Mouse (Mus musculus) CH12.LX (cell line): ENCODE results near the gene Arvcf. TPM values are rescaled to one million over a fixed set of nuclear protein-coding genes. Genes with fewer than 3 reads are reported as not detected.

Experiments used
- DNase-seq: peaks from one replicate; pipeline ENCODE4 v3.0.0-alpha.2; 2013; ENCODE audit errors: extremely low read depth
- H3K27ac ChIP-seq: 2 replicates; pipeline ENCODE4 v1.5.1; 2012; ENCODE audit warnings: low read depth, mild to moderate bottlenecking, control low read depth, moderate library complexity; ENCODE audit not compliant: insufficient read depth
- H3K27me3 ChIP-seq: replicated peaks from 2 replicates; pipeline ENCODE3; 2012; ENCODE audit warnings: inconsistent platforms
- H3K36me3 ChIP-seq, 2 experiments: replicated peaks in 1 of 2; 2 replicates each; pipeline versions ENCODE3 to v1.6.1; 2012; ENCODE audit warnings: inconsistent platforms in 1 of 2, low read length in 1 of 2, mild to moderate bottlenecking in 1 of 2, mixed read lengths in 1 of 2, moderate library complexity in 1 of 2; ENCODE audit not compliant: control insufficient read depth in 1 of 2, insufficient read depth in 1 of 2
- H3K4me1 ChIP-seq, 2 experiments: 2 replicates each; pipeline ENCODE4 v1.6.1; 2012; ENCODE audit warnings: inconsistent platforms in 1 of 2, moderate library complexity in 1 of 2; ENCODE audit not compliant: insufficient read depth in 2 of 2, control insufficient read depth in 1 of 2
- H3K4me2 ChIP-seq: 2 replicates; pipeline ENCODE4 v1.6.1; 2012; ENCODE audit warnings: low read depth, mild to moderate bottlenecking, control low read depth; ENCODE audit not compliant: poor library complexity, insufficient read depth, severe bottlenecking
- H3K4me3 ChIP-seq, 3 experiments: fragments of 150-350 bp in 1 of 3; sonication (generic) in 1 of 3; replicated peaks in 1 of 3; 2 replicates each; pipeline versions ENCODE3 to v1.5.1; 2011 to 2012; ENCODE audit warnings: low read depth in 2 of 3, low read length in 2 of 3, mild to moderate bottlenecking in 2 of 3, moderate library complexity in 2 of 3, control low read depth in 1 of 3, improper control_type of control experiment in 1 of 3, inconsistent platforms in 1 of 3, mixed read lengths in 1 of 3; ENCODE audit not compliant: poor library complexity in 1 of 3
- H3K79me2 ChIP-seq: replicated peaks from 2 replicates; pipeline ENCODE4 v1.6.1; 2012; ENCODE audit warnings: mild to moderate bottlenecking, moderate library complexity; ENCODE audit not compliant: control insufficient read depth, poor library complexity, insufficient read depth, severe bottlenecking; ENCODE audit errors: extremely low read depth
- H3K9ac ChIP-seq: 2 replicates; pipeline ENCODE4 v1.6.1; 2012; ENCODE audit warnings: low read depth, mild to moderate bottlenecking, control low read depth, moderate library complexity; ENCODE audit not compliant: insufficient read depth
- H3K9me3 ChIP-seq: replicated peaks from 2 replicates; pipeline ENCODE3; 2012; ENCODE audit warnings: low read length, inconsistent platforms, mixed read lengths
- CTCF ChIP-seq, 2 experiments: IDR thresholded peaks in 1 of 2; conservative IDR thresholded peaks in 1 of 2; 2 replicates each; pipeline ENCODE4 v1.5.1; 2011 to 2012; ENCODE audit warnings: low read depth in 2 of 2, low read length in 2 of 2, improper control_type of control experiment in 1 of 2, inconsistent platforms in 1 of 2, mild to moderate bottlenecking in 1 of 2, moderate library complexity in 1 of 2
- EP300 ChIP-seq: IDR thresholded peaks from 2 replicates; pipeline ENCODE4 v1.6.1; 2011; ENCODE audit warnings: low read length, improper control_type of control experiment
- HCFC1 ChIP-seq: IDR thresholded peaks from 2 replicates; pipeline ENCODE4 v1.6.1; 2012; ENCODE audit warnings: low read depth, mild to moderate bottlenecking, inconsistent platforms, low read length, improper control_type of control experiment
- JUN ChIP-seq: IDR thresholded peaks from 2 replicates; pipeline ENCODE4 v1.6.1; 2011; ENCODE audit warnings: low read depth, mild to moderate bottlenecking, low read length, improper control_type of control experiment, moderate library complexity; ENCODE audit not compliant: insufficient read depth
- KAT2A ChIP-seq: IDR thresholded peaks from 2 replicates; pipeline ENCODE4 v1.6.1; 2012; ENCODE audit warnings: low read length, improper control_type of control experiment, inconsistent platforms; ENCODE audit not compliant: insufficient replicate concordance
- MAX ChIP-seq: IDR thresholded peaks from 2 replicates; pipeline ENCODE4 v1.6.1; 2011; ENCODE audit warnings: low read length, improper control_type of control experiment
- MXI1 ChIP-seq: IDR thresholded peaks from 2 replicates; pipeline ENCODE4 v1.6.1; 2011; ENCODE audit warnings: mild to moderate bottlenecking, low read depth, low read length, improper control_type of control experiment
- NELFE ChIP-seq: IDR thresholded peaks from 2 replicates; pipeline ENCODE4 v1.6.1; 2011; ENCODE audit warnings: low read depth, low read length, improper control_type of control experiment
- NRF1 ChIP-seq: IDR thresholded peaks from 2 replicates; pipeline ENCODE4 v1.6.1; 2014; ENCODE audit warnings: low read depth, mild to moderate bottlenecking, inconsistent platforms, low read length, improper control_type of control experiment, moderate library complexity
- POLR2AphosphoS2 ChIP-seq: IDR thresholded peaks from 2 replicates; pipeline ENCODE4 v1.6.1; 2011; ENCODE audit warnings: low read depth, low read length, improper control_type of control experiment
- RAD21 ChIP-seq: IDR thresholded peaks from 2 replicates; pipeline ENCODE4 v1.6.1; 2011; ENCODE audit warnings: low read depth, mild to moderate bottlenecking, low read length, improper control_type of control experiment, moderate library complexity
- RCOR1 ChIP-seq: conservative IDR thresholded peaks from 2 replicates; pipeline ENCODE4 v1.6.1; 2012; ENCODE audit warnings: low read depth, mild to moderate bottlenecking, inconsistent platforms, low read length, improper control_type of control experiment
- SIN3A ChIP-seq: IDR thresholded peaks from 2 replicates; pipeline ENCODE4 v1.6.1; 2012; ENCODE audit warnings: low read length, improper control_type of control experiment, inconsistent platforms
- TBP ChIP-seq: conservative IDR thresholded peaks from 2 replicates; pipeline ENCODE4 v1.6.1; 2011; ENCODE audit warnings: low read depth, low read length, improper control_type of control experiment
- TCF12 ChIP-seq: IDR thresholded peaks from 2 replicates; pipeline ENCODE4 v1.6.1; 2014; ENCODE audit warnings: low read depth, mild to moderate bottlenecking, inconsistent platforms, low read length, improper control_type of control experiment
- ZC3H11A ChIP-seq: IDR thresholded peaks from 2 replicates; pipeline ENCODE4 v1.6.1; 2012; ENCODE audit warnings: low read depth, mild to moderate bottlenecking, inconsistent platforms, low read length, improper control_type of control experiment
- ZKSCAN1 ChIP-seq: IDR thresholded peaks from 2 replicates; pipeline ENCODE4 v1.6.1; 2012; ENCODE audit warnings: low read depth, inconsistent platforms, low read length, improper control_type of control experiment, borderline replicate concordance
- ZMIZ1 ChIP-seq: IDR thresholded peaks from 2 replicates; pipeline ENCODE4 v1.6.1; 2012; ENCODE audit warnings: low read depth, mild to moderate bottlenecking, inconsistent platforms, low read length, improper control_type of control experiment
- dilution Hi-C: fragments of 300-500 bp; cut with MboI; formaldehyde crosslinking; loops from 2 replicates; pipeline ENCODE4 v1.14.3; 2020; ENCODE audit warnings: low sequenced_read_pairs; ENCODE audit not compliant: extremely low pct_unique_long_range_greater_than_20kb, extremely low pct_ligation_motif_present
- in situ Hi-C: fragments of 300-500 bp; cut with MboI; formaldehyde crosslinking; loops from 3 replicates; pipeline ENCODE4 v1.14.3; 2019; ENCODE audit warnings: low sequenced_read_pairs, low pct_ligation_motif_present, low pct_unique_long_range_greater_than_20kb, mixed read lengths
- polyA plus RNA-seq: library from polyadenylated mRNA; unstranded; fragments of >175 nt; gene quantifications from 2 replicates; pipeline ENCODE4 v1.2.1, GENCODE M21; 2012; ENCODE audit warnings: low read depth; ENCODE audit not compliant: insufficient read length
- total RNA-seq, 2 experiments: library from RNA; depleted of rRNA; stranded (reverse); fragments of 300-350 nt in 1 of 2; fragments of >200 nt in 1 of 2; gene quantifications; 2 replicates each; pipeline ENCODE4 v1.2.3; 2012 to 2014

Gene Arvcf
- total and polyA plus RNA-seq, 3 experiments = 1.1 to 7.5 (median 3.9) TPM

GRCm38 (mm10) chr16:18455407-18455806, 107.4 kb downstream of the Arvcf start:
- H3K27ac ChIP-seq = no peak overlapping the region
- H3K4me3 ChIP-seq = no peak overlapping the region
- H3K79me2 ChIP-seq = no peaks in the 10 kb centered on the region
- no peak overlapping the region for H3K9ac ChIP-seq
- peaks cover 12 to 25% of the 10 kb centered on the region in 2 experiments for H3K4me1 ChIP-seq
- no peak overlapping the region for H3K4me2 ChIP-seq
- in situ Hi-C loops (no loop called here), dilution Hi-C loops (no loop called here)
- H3K27me3 ChIP-seq = no peaks in the 10 kb centered on the region
- H3K9me3 ChIP-seq = no peaks in the 10 kb centered on the region
- no peak for DNase-seq
- TF ChIP-seq MXI1 (no peak), POLR2AphosphoS2 (no peak), CTCF (conservative IDR thresholded peaks at IDR 0.05 in 1 of 2, IDR thresholded peaks at IDR 0.05 in 1 of 2; ENCODE audit: low read depth in 2 of 2, low read length in 2 of 2) (no peak), NELFE (no peak), MAX (no peak), NRF1 (no peak), TBP (no peak), SIN3A (no peak), ZKSCAN1 (no peak), RAD21 (no peak), HCFC1 (no peak), KAT2A (no peak), JUN (no peak), RCOR1 (no peak), TCF12 (no peak), EP300 (no peak), ZC3H11A (no peak), ZMIZ1 (no peak)
- peaks cover 32 to 89% of the 10 kb centered on the region in 2 experiments for H3K36me3 ChIP-seq

Other genes with a start within 250 kb of the Arvcf start
- not detected in 2 replicates for gene Rtn4r, start 220.5 kb upstream of the Arvcf start, total RNA-seq (2012; rRNA removed)
- not detected in 2 replicates for gene Rtn4r, start 220.5 kb upstream of the Arvcf start, total RNA-seq (2014; rRNA removed)
- not detected in 2 replicates for gene Rtn4r, start 220.5 kb upstream of the Arvcf start, polyA plus RNA-seq
- gene Ccdc188, start 130.3 kb upstream of the Arvcf start, total RNA-seq (2012; rRNA removed) = 0.30 and 0.50 TPM in 2 replicates
- not detected in 2 replicates for gene Ccdc188, start 130.3 kb upstream of the Arvcf start, total RNA-seq (2014; rRNA removed)
- 0.30 TPM in 1 of 2 replicates, not detected in the other for gene Ccdc188, start 130.3 kb upstream of the Arvcf start, polyA plus RNA-seq
- gene Zdhhc8, start 113.0 kb upstream of the Arvcf start, total RNA-seq (2012; rRNA removed) = 10.3 and 12.1 TPM in 2 replicates
- 3.2 and 3.6 TPM in 2 replicates for gene Zdhhc8, start 113.0 kb upstream of the Arvcf start, total RNA-seq (2014; rRNA removed)
- gene Zdhhc8, start 113.0 kb upstream of the Arvcf start, polyA plus RNA-seq = 9.5 and 15.2 TPM in 2 replicates
- 155 and 208 TPM in 2 replicates for gene Trmt2a, start 99.5 kb upstream of the Arvcf start, total RNA-seq (2012; rRNA removed)
- gene Trmt2a, start 99.5 kb upstream of the Arvcf start, total RNA-seq (2014; rRNA removed) = 196 and 199 TPM in 2 replicates
- 216 and 252 TPM in 2 replicates for gene Trmt2a, start 99.5 kb upstream of the Arvcf start, polyA plus RNA-seq
- 605 and 763 TPM in 2 replicates for gene Ranbp1, start 99.5 kb upstream of the Arvcf start, total RNA-seq (2012; rRNA removed)
- gene Ranbp1, start 99.5 kb upstream of the Arvcf start, total RNA-seq (2014; rRNA removed) = 1,124 and 1,127 TPM in 2 replicates
- gene Ranbp1, start 99.5 kb upstream of the Arvcf start, polyA plus RNA-seq = 1,263 and 1,327 TPM in 2 replicates
- 0.25 TPM in 1 of 2 replicates, not detected in the other for gene Gm49776, start 89.9 kb upstream of the Arvcf start, total RNA-seq (2012; rRNA removed)
- not detected in 2 replicates for gene Gm49776, start 89.9 kb upstream of the Arvcf start, total RNA-seq (2014; rRNA removed)
- 25.0 TPM in 2 replicates for gene Gm49776, start 89.9 kb upstream of the Arvcf start, polyA plus RNA-seq
- gene Dgcr8, start 58.9 kb upstream of the Arvcf start, total RNA-seq (2012; rRNA removed) = 31.8 and 44.1 TPM in 2 replicates
- 29.1 and 34.4 TPM in 2 replicates for gene Dgcr8, start 58.9 kb upstream of the Arvcf start, total RNA-seq (2014; rRNA removed)
- 39.9 and 42.9 TPM in 2 replicates for gene Dgcr8, start 58.9 kb upstream of the Arvcf start, polyA plus RNA-seq
- 9.6 and 11.2 TPM in 2 replicates for gene Tango2, start 79 bp upstream of the Arvcf start, total RNA-seq (2012; rRNA removed)
- 3.1 and 3.8 TPM in 2 replicates for gene Tango2, start 79 bp upstream of the Arvcf start, total RNA-seq (2014; rRNA removed)
- 10.8 and 13.2 TPM in 2 replicates for gene Tango2, start 79 bp upstream of the Arvcf start, polyA plus RNA-seq
- gene Txnrd2, start 78.2 kb downstream of the Arvcf start, total RNA-seq (2012; rRNA removed) = 19.4 and 22.0 TPM in 2 replicates
- 14.6 and 15.1 TPM in 2 replicates for gene Txnrd2, start 78.2 kb downstream of the Arvcf start, total RNA-seq (2014; rRNA removed)
- gene Txnrd2, start 78.2 kb downstream of the Arvcf start, polyA plus RNA-seq = 24.1 and 32.2 TPM in 2 replicates
- gene Comt, start 78.7 kb downstream of the Arvcf start, total RNA-seq (2012; rRNA removed) = 81.3 and 84.8 TPM in 2 replicates
- 91.6 and 98.9 TPM in 2 replicates for gene Comt, start 78.7 kb downstream of the Arvcf start, total RNA-seq (2014; rRNA removed)
- gene Comt, start 78.7 kb downstream of the Arvcf start, polyA plus RNA-seq = 69.7 and 74.0 TPM in 2 replicates
- gene Gnb1l, start 150.5 kb downstream of the Arvcf start, total RNA-seq (2012; rRNA removed) = 21.5 and 22.3 TPM in 2 replicates
- 15.9 and 16.8 TPM in 2 replicates for gene Gnb1l, start 150.5 kb downstream of the Arvcf start, total RNA-seq (2014; rRNA removed)
- 25.5 and 26.9 TPM in 2 replicates for gene Gnb1l, start 150.5 kb downstream of the Arvcf start, polyA plus RNA-seq
- gene Rtl10, start 150.7 kb downstream of the Arvcf start, total RNA-seq (2012; rRNA removed) = 9.8 and 11.0 TPM in 2 replicates
- gene Rtl10, start 150.7 kb downstream of the Arvcf start, total RNA-seq (2014; rRNA removed) = 2.1 and 4.8 TPM in 2 replicates
- gene Rtl10, start 150.7 kb downstream of the Arvcf start, polyA plus RNA-seq = 12.3 and 21.1 TPM in 2 replicates
- gene Tbx1, start 242.5 kb downstream of the Arvcf start, total RNA-seq (2012; rRNA removed) = 0.04 TPM in 1 of 2 replicates, not detected in the other
- gene Tbx1, start 242.5 kb downstream of the Arvcf start, total RNA-seq (2014; rRNA removed) = not detected in 2 replicates
- gene Tbx1, start 242.5 kb downstream of the Arvcf start, polyA plus RNA-seq = not detected in 2 replicates